Mouse (Mus musculus) G1E (cell line): ENCODE data around the gene Ccnd3. TPM values are rescaled to one million over a fixed set of nuclear protein-coding genes. Genes with fewer than 3 reads are reported as not detected.
"Not testable (repeated sequence)": the region's sequence is repeated elsewhere in the genome, so short reads cannot be mapped to it uniquely, and the experiment has no call there.

Source experiments
- ATAC-seq: 2 replicates; pipeline ENCODE4 v1.8.0; 2016; ENCODE audit warnings: mild to moderate bottlenecking; ENCODE audit not compliant: insufficient number of reproducible peaks, poor library complexity, low FRiP score, severe bottlenecking; ENCODE audit errors: extremely low read depth
- DNase-seq: peaks from one replicate; pipeline ENCODE4 v3.0.0; 2012; ENCODE audit warnings: low spot score
- H3K27me3 ChIP-seq: 2 replicates; pipeline ENCODE4 v1.6.1; 2012; ENCODE audit warnings: mild to moderate bottlenecking, low read length, inconsistent platforms; ENCODE audit not compliant: insufficient read depth
- H3K36me3 ChIP-seq: replicated peaks from 2 replicates; pipeline ENCODE3; 2012; ENCODE audit warnings: mild to moderate bottlenecking, inconsistent platforms
- H3K4me1 ChIP-seq: 2 replicates; pipeline ENCODE4 v1.6.1; 2012; ENCODE audit warnings: low read depth, low read length, inconsistent platforms, mixed read lengths; ENCODE audit not compliant: insufficient read depth
- H3K4me3 ChIP-seq: 2 replicates; pipeline ENCODE4 v1.5.1; 2012; ENCODE audit warnings: low read depth, mild to moderate bottlenecking, inconsistent platforms, low read length, moderate library complexity, mixed read lengths
- H3K9me3 ChIP-seq: replicated peaks from 2 replicates; pipeline ENCODE4 v1.6.1; 2012; ENCODE audit warnings: inconsistent platforms
- CTCF ChIP-seq: IDR thresholded peaks from 2 replicates; pipeline ENCODE4 v1.5.1; 2012; ENCODE audit warnings: low read depth, low read length, inconsistent platforms, mixed read lengths
- GATA1 ChIP-seq: IDR thresholded peaks from 2 replicates; pipeline ENCODE4 v1.6.1; 2012; ENCODE audit warnings: borderline replicate concordance, low read length, inconsistent platforms, mixed read lengths
- GATA2 ChIP-seq: IDR thresholded peaks from 2 replicates; pipeline ENCODE4 v1.6.1; 2012; ENCODE audit warnings: low read depth, low read length, inconsistent platforms, borderline replicate concordance
- POLR2AphosphoS5 ChIP-seq: IDR thresholded peaks from 2 replicates; pipeline ENCODE4 v1.6.1; 2012; ENCODE audit warnings: low read depth, low read length, inconsistent platforms; ENCODE audit not compliant: insufficient replicate concordance
- TAL1 ChIP-seq: conservative IDR thresholded peaks from 2 replicates; pipeline ENCODE4 v1.6.1; 2012; ENCODE audit warnings: low read depth, low read length, inconsistent platforms, mixed read lengths
- polyA plus RNA-seq: library from polyadenylated mRNA; stranded (reverse); fragments of >175 nt; gene quantifications from 2 replicates; pipeline ENCODE4 v1.2.3, GENCODE M21; 2012
- total RNA-seq, 2 experiments: library from RNA; stranded (forward) in 1 of 2; stranded (reverse) in 1 of 2; fragments of 200-1000 nt in 1 of 2; fragments of >200 nt in 1 of 2; fragmentation: Nextera tagmentation in 1 of 2; gene quantifications; 2 replicates each; pipeline ENCODE4 v1.2.3; 2014 to 2017

Ccnd3 gene
- total and polyA plus RNA-seq, 3 experiments: 134 to 426 (median 229) TPM

- ATAC-seq: no peak
Measured at GRCm38 (mm10) chr17:47596162-47596838, 91.4 kb downstream of the Ccnd3 start.

GRCm38 (mm10) chr17:47596839-47597164 lies 92.0 kb downstream of the Ccnd3 start:
- ATAC-seq (no peak), DNase-seq (no peak)
- peaks cover 79% of the 10 kb centered on the region for H3K4me1 ChIP-seq
- peak overlapping the region; percentile 92 for H3K4me3 ChIP-seq
- H3K36me3 ChIP-seq: peaks cover 68% of the 10 kb centered on the region
- H3K9me3 ChIP-seq: no peaks in the 10 kb centered on the region
- no peaks in the 10 kb centered on the region for H3K27me3 ChIP-seq
- no peak for TF ChIP-seq POLR2AphosphoS5
- no peak for TF ChIP-seq GATA1
- TF ChIP-seq CTCF: no peak
- no peak for TF ChIP-seq TAL1
- no peak for TF ChIP-seq GATA2

More at GRCm38 (mm10) chr17:47596162-47596838, 91.4 kb downstream of the Ccnd3 start:
- peak overlapping the region; percentile 92 for H3K4me3 ChIP-seq
- peaks cover 79% of the 10 kb centered on the region for H3K4me1 ChIP-seq
- H3K27me3 ChIP-seq: no peaks in the 10 kb centered on the region
- no peak for DNase-seq
- peaks cover 63% of the 10 kb centered on the region for H3K36me3 ChIP-seq
- TF ChIP-seq GATA2 (no peak), GATA1 (no peak), TAL1 (no peak), POLR2AphosphoS5 (no peak), CTCF (no peak)
- no peaks in the 10 kb centered on the region for H3K9me3 ChIP-seq

DNA sequence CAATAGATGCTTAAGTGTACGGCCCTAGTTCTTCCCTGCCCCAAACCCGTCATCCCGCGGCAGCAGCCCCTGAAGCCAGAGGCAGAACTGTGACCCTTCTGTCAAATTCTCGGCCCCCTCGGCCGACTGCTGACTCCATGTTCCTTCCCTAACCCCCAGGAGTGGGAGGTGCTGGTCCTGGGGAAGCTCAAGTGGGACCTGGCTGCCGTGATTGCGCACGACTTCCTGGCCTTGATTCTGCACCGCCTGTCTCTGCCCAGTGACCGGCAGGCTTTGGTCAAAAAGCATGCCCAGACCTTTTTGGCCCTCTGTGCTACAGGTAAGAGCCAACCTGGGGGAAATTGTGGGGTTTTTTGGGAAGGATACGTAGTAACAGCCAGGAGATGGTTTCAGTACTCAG lies 92.4 kb downstream of the Ccnd3 start:
- peaks cover 78% of the 10 kb centered on the region for H3K4me1 ChIP-seq

DNA sequence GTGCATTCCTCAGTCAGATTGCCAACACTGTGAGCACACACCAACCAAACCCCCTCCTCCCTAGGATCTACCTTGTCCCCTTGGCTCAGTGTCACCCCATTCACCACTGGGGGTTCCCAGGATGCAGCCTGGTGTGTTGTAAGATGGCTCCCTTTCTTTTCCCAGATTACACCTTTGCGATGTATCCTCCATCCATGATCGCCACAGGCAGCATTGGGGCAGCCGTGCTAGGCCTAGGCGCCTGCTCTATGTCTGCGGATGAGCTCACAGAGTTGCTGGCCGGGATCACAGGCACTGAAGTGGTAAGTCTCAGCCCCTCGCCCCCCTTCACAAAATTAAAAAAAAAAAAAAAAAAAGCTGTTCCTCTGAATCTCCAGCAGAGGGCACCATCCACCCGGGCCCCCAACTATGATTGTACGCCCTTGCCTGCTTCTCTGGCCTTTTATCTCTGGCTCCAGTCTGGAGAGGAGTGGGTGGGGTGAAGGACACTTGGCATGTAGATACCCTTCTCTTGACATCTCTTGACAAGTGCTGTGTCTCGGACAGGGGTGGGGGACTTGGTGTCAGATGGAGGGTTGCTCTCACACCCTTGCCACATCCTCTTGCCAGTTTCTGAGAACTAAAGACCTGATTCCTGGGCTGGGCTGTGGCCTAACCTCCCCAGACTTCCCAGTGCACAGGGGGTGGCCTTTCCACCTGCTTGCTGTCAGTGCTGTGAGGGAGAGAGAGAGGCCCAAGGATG lies 93.2 kb downstream of the Ccnd3 start:
- peaks cover 73% of the 10 kb centered on the region for H3K4me1 ChIP-seq
- ATAC-seq: peak; percentile 42
- no peaks in the 10 kb centered on the region for H3K9me3 ChIP-seq
- peak; percentile 70 for TF ChIP-seq TAL1
- no peak for TF ChIP-seq GATA1
- peak; percentile 51 for TF ChIP-seq CTCF
- DNase-seq: peak; percentile 86
- peaks cover 80% of the 10 kb centered on the region for H3K36me3 ChIP-seq
- H3K27me3 ChIP-seq: no peaks in the 10 kb centered on the region
- H3K4me3 ChIP-seq: peak overlapping the region; percentile 92; the same call in 1 of the 2 replicates

More for the DNA sequence above, 92.4 kb downstream of the Ccnd3 start:
- DNase-seq: no peak
- no peaks in the 10 kb centered on the region for H3K9me3 ChIP-seq
- peak overlapping the region; percentile 92; the same call in 1 of the 2 replicates for H3K4me3 ChIP-seq
- no peak for ATAC-seq
- H3K36me3 ChIP-seq: peaks cover 73% of the 10 kb centered on the region
- no peaks in the 10 kb centered on the region for H3K27me3 ChIP-seq
- TF ChIP-seq TAL1 (no peak), POLR2AphosphoS5 (no peak), GATA1 (no peak), CTCF (no peak), GATA2 (no peak)

GRCm38 (mm10) chr17:47598580-47599304 lies 93.9 kb downstream of the Ccnd3 start:
- Histone ChIP-seq H3K36me3 (peaks cover 84% of the 10 kb centered on the region), H3K4me3 (peak overlapping the region; percentile 61; the same call in 1 of the 2 replicates), H3K4me1 (peaks cover 72% of the 10 kb centered on the region)
- ATAC-seq, DNase-seq, H3K27me3 ChIP-seq, H3K9me3 ChIP-seq: not testable (repeated sequence)

GRCm38 (mm10) chr17:47599511-47600297 lies 94.9 kb downstream of the Ccnd3 start:
- DNase-seq (peak; percentile 67), ATAC-seq (peak; percentile 19; the same call in 1 of the 2 replicates)
- Histone ChIP-seq H3K9me3 (no peaks in the 10 kb centered on the region), H3K4me3 (peak overlapping the region; percentile 49; the same call in 1 of the 2 replicates), H3K4me1 (peaks cover 70% of the 10 kb centered on the region), H3K27me3 (no peaks in the 10 kb centered on the region), H3K36me3 (peaks cover 92% of the 10 kb centered on the region)
- TF ChIP-seq GATA1 (no peak), CTCF (no peak), POLR2AphosphoS5 (no peak), GATA2 (no peak), TAL1 (no peak)
